Comparison of ENCODE assay signal across 22 mouse cellular contexts in the genomic region with DNA sequence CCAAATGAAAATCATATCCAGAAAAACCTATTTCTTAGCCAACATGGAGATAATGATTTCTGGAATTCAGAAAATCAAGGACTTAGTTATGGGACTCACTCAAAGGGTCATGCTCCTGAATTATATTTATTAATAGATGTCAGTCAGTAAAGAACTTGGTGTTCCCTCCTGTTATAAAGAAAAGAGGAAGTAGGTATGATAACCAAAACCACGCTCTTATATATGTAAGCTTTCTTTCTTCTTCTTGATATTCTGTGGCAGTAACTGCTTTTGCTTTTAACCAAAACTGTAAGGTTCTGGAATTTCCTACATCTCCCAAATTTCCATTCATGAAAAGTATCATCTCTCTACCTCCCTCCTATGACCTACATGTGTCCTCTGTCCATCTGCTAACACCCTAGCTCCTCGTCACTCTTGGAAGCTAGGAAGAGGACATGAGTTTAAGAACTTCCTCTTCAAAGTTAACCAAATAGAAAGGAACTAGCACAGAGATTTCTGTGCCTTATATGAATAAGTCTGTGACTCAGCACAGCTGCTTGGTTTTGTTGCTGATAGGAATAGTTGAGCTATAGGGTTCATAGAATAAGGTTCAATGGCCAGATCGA.
DNase-seq lines count a peak whose midpoint lies in the region; ATAC-seq and TF ChIP-seq lines count a peak whose summit lies in the region.
"Had no signal": no experiment of that assay in that cellular context is flagged by ENCODE, and none has a peak within 500 bp of the region (broad histone marks: within the 10 kb centered on the region; RNA-seq: fewer than 3 reads in every experiment).

No protein-coding gene starts in this region.

- WGBS in liver, adult 2 months: 84% methylated on average over 3 of the region's 3 CpGs
- WGBS in liver, embryonic 12.5 days (ENCODE audit: insufficient replicate concordance): 44% methylated on average over 3 of the region's 3 CpGs
- 22% methylated on average over 3 of the region's 3 CpGs for WGBS in thymus, adult 2 months
- 93% methylated on average over 3 of the region's 3 CpGs for WGBS in midbrain, embryonic 13.5 days

- no peaks in the 10 kb centered on the region for H3K4me1 ChIP-seq in liver, adult 2 months (ENCODE audit: control insufficient read depth, insufficient read depth, low read length)
- no peaks in the 10 kb centered on the region for H3K4me1 ChIP-seq in liver, embryonic 12.5 days
- no peaks in the 10 kb centered on the region for H3K4me1 ChIP-seq in thymus, adult 2 months (replicated peaks; ENCODE audit: control insufficient read depth, insufficient read depth, low read length)
- no peaks in the 10 kb centered on the region for H3K4me1 ChIP-seq in midbrain, embryonic 13.5 days (replicated peaks)
- H3K4me1 ChIP-seq: embryonic facial prominence, embryonic 15.5 days; hindbrain, embryonic 13.5 days; limb, embryonic 13.5 days had no signal

- TF ChIP-seq CTCF in liver, adult 2 months (IDR thresholded peaks at IDR 0.05; ENCODE audit: low read depth, low read length): no peak
- no peak for TF ChIP-seq CTCF in thymus, adult 2 months (IDR thresholded peaks at IDR 0.05; ENCODE audit: borderline replicate concordance, control insufficient read depth, extremely low read depth, insufficient read depth, low read length, poor library complexity)

- H3K27me3 ChIP-seq in liver, adult 2 months (ENCODE audit: control insufficient read depth, insufficient read depth, low read length): no peaks in the 10 kb centered on the region
- H3K27me3 ChIP-seq in liver, embryonic 12.5 days (replicated peaks): no peaks in the 10 kb centered on the region
- no peaks in the 10 kb centered on the region for H3K27me3 ChIP-seq in thymus, adult 2 months (ENCODE audit: control insufficient read depth, insufficient read depth, low read length)
- no peaks in the 10 kb centered on the region for H3K27me3 ChIP-seq in midbrain, embryonic 13.5 days
- H3K27me3 ChIP-seq: embryonic facial prominence, embryonic 15.5 days; hindbrain, embryonic 13.5 days; limb, embryonic 13.5 days had no signal

- H3K4me3 ChIP-seq in liver, adult 2 months (ENCODE audit: insufficient read depth, low read depth, low read length): no peak overlapping the region
- H3K4me3 ChIP-seq in liver, embryonic 12.5 days: no peak overlapping the region
- no peak overlapping the region for H3K4me3 ChIP-seq in thymus, adult 2 months (ENCODE audit: control insufficient read depth, insufficient read depth, low read length)
- H3K4me3 ChIP-seq in midbrain, embryonic 13.5 days (replicated peaks): no peak overlapping the region
- H3K4me3 ChIP-seq: embryonic facial prominence, embryonic 15.5 days; hindbrain, embryonic 13.5 days; limb, embryonic 13.5 days had no signal

- H3K79me2 ChIP-seq in liver, adult 2 months (ENCODE audit: control insufficient read depth, insufficient read depth, low read length): no peaks in the 10 kb centered on the region

- DNase-seq in liver, adult 2 months (ENCODE audit: extremely low read depth, low read depth, low spot score): peak; percentile 22
- peak; percentile 34 for DNase-seq in c-Kit-positive CD71-negative TER-119-negative erythroid progenitor cells, embryonic 14.5 days (ENCODE audit: low read depth)
- no peak for DNase-seq in adrenal gland, adult 8-10 months
- no peak for DNase-seq in thymus, adult 2 months
- DNase-seq: adrenal gland, postnatal 14 days; cerebellum, adult 11-12 months; cerebellum, postnatal 25 days; gastrocnemius, postnatal 25 days; heart, postnatal 10 days; lung, postnatal 10 days; thymus, postnatal 14 days had no signal

- no peaks in the 10 kb centered on the region for H3K36me3 ChIP-seq in liver, adult 2 months (ENCODE audit: control insufficient read depth, insufficient read depth, low read length)
- no peaks in the 10 kb centered on the region for H3K36me3 ChIP-seq in liver, embryonic 12.5 days
- H3K36me3 ChIP-seq in thymus, adult 2 months (ENCODE audit: control insufficient read depth, insufficient read depth, low read length): no peaks in the 10 kb centered on the region
- H3K36me3 ChIP-seq in midbrain, embryonic 13.5 days: no peaks in the 10 kb centered on the region
- H3K36me3 ChIP-seq: embryonic facial prominence, embryonic 15.5 days; hindbrain, embryonic 13.5 days; limb, embryonic 13.5 days had no signal

- no peaks in the 10 kb centered on the region for H3K9me3 ChIP-seq in liver, embryonic 12.5 days (replicated peaks)
- H3K9me3 ChIP-seq in midbrain, embryonic 13.5 days: no peaks in the 10 kb centered on the region
- H3K9me3 ChIP-seq: embryonic facial prominence, embryonic 15.5 days; hindbrain, embryonic 13.5 days; limb, embryonic 13.5 days had no signal

- TF ChIP-seq POLR2A in liver, adult 2 months (IDR thresholded peaks at IDR 0.05; ENCODE audit: extremely low read depth, insufficient read depth, low read length): no peak
- no peak for TF ChIP-seq POLR2A in thymus, adult 2 months (IDR thresholded peaks at IDR 0.05; ENCODE audit: control insufficient read depth, extremely low read depth, insufficient read depth, low read length, poor library complexity)

- H3K9ac ChIP-seq in liver, adult 2 months (ENCODE audit: low read depth, low read length): no peak overlapping the region
- no peak overlapping the region for H3K9ac ChIP-seq in liver, embryonic 12.5 days
- H3K9ac ChIP-seq in midbrain, embryonic 13.5 days (replicated peaks): no peak overlapping the region
- H3K9ac ChIP-seq: embryonic facial prominence, embryonic 15.5 days; hindbrain, embryonic 13.5 days; limb, embryonic 13.5 days had no signal

- no peak for ATAC-seq in liver, embryonic 12.5 days
- peak; percentile 87 for ATAC-seq in megakaryocyte progenitor cell, adult 5-6 weeks (replicated peaks; ENCODE audit: poor library complexity)
- no peak for ATAC-seq in midbrain, embryonic 13.5 days
- ATAC-seq: activated CD4-positive, CD25-positive, alpha-beta regulatory T cell, adult 4 months; forebrain, embryonic 16.5 days; inflammation-experienced regulatory T-cells, adult 6 months had no signal

- H3K4me2 ChIP-seq in liver, embryonic 12.5 days: no peak overlapping the region
- H3K4me2 ChIP-seq in midbrain, embryonic 13.5 days (replicated peaks): no peak overlapping the region
- H3K4me2 ChIP-seq: embryonic facial prominence, embryonic 15.5 days; heart, embryonic 11.5 days; hindbrain, embryonic 13.5 days; limb, embryonic 13.5 days; midbrain, embryonic 11.5 days had no signal

- no peak overlapping the region for H3K27ac ChIP-seq in liver, adult 2 months (replicated peaks; ENCODE audit: insufficient read depth, low read depth, low read length)
- no peak overlapping the region for H3K27ac ChIP-seq in liver, embryonic 12.5 days
- no peak overlapping the region for H3K27ac ChIP-seq in thymus, adult 2 months (ENCODE audit: control insufficient read depth, insufficient read depth, low read length)
- no peak overlapping the region for H3K27ac ChIP-seq in midbrain, embryonic 13.5 days
- H3K27ac ChIP-seq: embryonic facial prominence, embryonic 15.5 days; hindbrain, embryonic 13.5 days; limb, embryonic 13.5 days had no signal

Comparison
In these comparisons a context has a peak if more than half of its experiments do, and no peak if none do; other contexts are left out.
1. DNase-seq: peak in liver, adult 2 months (single experiment) and c-Kit-positive CD71-negative TER-119-negative erythroid progenitor cells, embryonic 14.5 days (single experiment); none in adrenal gland, adult 8-10 months (single experiment) and thymus, adult 2 months (single experiment).